Mouse (Mus musculus) gastrocnemius, postnatal 36 days (tissue): ENCODE measurements around the gene Scn8a. TPM values are rescaled to one million over a fixed set of nuclear protein-coding genes. Genes with fewer than 3 reads are reported as not detected.

Experiments used
- DNase-seq, 2 experiments: peaks; one replicate each; pipeline ENCODE4 v3.0.0; 2022
- intact Hi-C: fragments of 180-260 bp; cut with DNase I; formaldehyde crosslinking; loops from one replicate; pipeline ENCODE4 v1.15.1; 2025
- total RNA-seq, 2 experiments: library from RNA; stranded (reverse); gene quantifications; 2 replicates each; pipeline ENCODE4 v1.2.3; 2021

Gene Scn8a
- total RNA-seq, 2 experiments from 2014 or later: 0.43 TPM; not detected in 1

DNA sequence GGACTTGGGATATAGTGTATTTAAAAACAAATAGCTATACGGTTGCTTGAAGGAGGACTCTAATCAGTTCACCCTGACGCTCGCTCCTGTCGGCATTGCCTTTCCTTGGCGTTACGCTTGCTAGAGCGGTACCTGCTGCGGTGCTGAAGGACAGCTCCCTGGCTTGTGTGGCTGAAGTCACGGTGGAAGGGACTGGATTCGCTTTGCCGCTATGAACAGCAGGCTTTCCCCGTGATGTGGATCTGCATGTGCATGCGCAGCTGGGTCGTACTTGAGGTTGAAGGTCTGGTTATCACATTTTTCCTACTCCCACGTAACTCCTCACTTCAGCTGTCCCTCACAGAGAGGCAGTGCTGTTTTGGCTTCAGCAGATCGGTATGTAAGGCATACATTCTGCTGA lies 3.5 kb downstream of the Scn8a start:
- DNase-seq: peak; percentile 27 to 37
- intact Hi-C loops: no loop called here

DNA sequence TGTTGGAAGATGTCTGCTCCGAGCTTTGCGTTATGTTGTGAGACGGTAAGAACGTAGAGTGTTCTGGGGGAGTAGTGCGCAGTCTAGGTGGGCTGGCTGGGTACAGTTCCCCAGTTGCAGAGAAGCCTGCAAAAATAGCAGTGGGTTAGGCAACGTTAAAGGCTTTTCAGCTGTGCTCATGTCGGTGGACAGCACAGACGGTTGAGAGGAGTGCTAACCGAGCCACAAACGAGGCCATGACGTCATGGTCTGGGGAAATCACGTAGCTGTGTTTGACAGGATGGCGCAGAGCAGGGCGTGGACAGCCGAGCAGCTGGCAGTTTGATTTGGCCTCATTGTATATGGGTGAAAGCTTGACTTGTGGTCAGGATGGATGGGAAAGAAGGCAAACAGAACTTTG lies 9.4 kb downstream of the Scn8a start:
- intact Hi-C loops: no loop called here
- no peak for DNase-seq

DNA sequence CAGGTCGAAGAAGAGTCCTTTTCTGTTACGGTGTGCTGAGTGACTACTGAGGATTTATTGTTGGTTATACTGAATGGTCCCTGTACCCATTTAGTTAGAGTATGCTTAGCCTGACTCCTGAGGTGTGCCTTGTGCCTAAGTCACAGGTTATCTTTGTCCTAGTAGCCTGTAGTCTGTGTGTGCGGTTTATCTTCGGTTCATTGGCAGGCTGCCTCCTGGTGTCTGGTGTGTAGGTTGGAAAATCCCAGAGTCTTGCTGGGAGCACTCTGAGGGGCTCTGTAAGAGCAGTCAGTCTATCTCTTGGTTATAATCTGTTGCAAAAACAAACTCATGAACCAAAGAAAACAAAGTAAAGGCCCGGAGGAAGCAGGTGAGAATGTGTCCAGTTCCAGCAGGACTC lies 11.7 kb downstream of the Scn8a start:
- intact Hi-C loops: no loop called here

DNA sequence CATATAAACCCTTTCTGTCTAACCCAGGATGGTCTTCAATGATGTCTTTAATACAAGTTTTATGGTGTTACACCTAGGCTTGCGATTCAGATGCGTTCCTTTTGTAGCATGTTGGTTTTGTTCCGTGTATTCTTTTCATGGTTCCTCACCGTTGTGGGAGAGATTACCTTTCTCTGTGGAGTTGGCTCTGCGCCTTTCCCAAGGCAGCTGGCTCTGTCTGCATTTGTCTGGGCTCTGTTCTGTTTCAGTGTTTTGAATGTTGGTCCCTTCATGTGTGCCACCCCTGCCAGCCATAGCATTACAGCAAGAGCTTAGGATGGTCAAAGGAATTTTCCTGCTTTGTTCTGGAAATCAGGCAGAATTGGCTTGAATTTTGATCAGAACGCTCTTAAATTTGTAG lies 14.8 kb downstream of the Scn8a start:
- intact Hi-C loops: no loop called here
- DNase-seq: no peak

More for the DNA sequence above, 11.7 kb downstream of the Scn8a start:
- no peak for DNase-seq

DNA sequence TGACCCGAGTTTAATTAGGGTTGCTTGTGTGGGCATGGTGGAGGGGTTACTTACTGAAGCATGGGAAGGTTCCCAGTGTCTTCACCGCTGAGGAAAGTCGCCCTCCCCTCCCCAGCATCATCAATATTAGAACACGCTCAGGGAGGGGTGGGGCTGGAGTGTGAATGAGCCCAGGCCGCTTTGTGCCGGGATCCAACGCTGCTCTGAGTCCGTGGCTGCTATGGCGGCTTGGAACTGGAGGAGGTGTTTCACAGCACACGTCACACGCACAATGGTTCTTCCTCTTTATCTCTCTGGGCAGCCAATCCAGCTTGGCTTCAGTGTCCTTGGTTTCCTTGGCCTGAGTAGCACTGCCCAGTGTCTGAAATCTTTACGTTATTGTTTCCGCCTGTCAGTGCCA lies 22.3 kb downstream of the Scn8a start:
- intact Hi-C loops: no loop called here
- DNase-seq: no peak

DNA sequence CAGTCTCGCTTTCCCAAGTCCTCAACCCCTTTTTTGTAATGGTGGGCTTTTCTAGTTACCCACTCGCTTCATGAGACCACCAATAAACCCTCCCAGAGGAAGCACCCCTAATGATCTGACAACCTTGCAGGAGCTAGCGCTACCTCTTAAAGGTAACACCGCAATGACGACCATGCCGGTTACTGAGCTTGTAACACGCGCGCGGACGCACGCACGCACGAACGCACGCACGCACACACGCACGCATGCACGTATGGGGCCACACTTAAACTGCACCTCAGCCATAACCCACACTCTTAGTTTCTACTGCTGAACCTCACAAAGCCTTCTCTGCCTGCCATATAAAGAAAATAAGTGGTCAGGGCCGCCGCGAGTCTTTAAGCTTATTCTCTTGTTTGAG lies 26.8 kb downstream of the Scn8a start:
- no peak for DNase-seq
- intact Hi-C loops: no loop called here

DNA sequence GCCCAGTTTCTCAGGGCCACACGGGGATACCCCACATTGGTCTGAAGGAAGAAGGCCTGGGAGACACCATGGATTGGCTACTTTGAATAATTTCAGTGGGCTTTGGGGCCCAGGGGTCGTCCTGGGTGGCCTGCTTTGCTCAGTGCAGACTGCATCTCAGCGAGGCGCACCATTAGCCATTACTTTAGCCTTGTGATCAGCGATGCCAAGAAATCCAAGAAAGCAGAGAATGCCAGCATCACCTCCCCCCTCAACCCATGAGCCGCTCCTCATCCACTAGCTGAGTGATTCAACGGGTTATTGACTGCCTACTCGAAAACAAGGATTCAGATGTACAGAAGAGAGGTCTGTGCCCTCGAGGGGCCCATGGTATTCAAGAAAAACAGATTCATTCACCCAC lies 34.2 kb downstream of the Scn8a start:
- DNase-seq: no peak
- intact Hi-C loops: no loop called here

DNA sequence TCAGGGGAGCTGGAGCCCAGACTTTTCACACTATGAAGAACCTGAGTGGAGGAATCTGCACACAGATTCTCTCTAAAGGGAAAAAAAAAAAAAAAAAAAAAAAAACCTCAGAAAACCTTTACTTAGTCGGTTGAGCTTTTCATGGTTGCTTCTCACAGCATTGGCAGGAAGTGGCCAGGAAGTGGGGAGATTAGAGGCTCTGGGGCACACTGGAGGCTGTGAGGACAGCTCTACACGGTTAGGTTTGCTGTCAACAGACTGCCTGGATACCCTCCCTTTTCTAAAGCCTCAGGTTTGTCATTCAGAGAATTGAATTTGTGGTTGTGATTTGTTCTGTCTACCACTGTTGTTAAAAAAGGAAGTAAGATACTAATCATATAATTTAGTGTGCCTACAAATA lies 35.3 kb downstream of the Scn8a start:
- intact Hi-C loops: no loop called here
- DNase-seq: no peak

DNA sequence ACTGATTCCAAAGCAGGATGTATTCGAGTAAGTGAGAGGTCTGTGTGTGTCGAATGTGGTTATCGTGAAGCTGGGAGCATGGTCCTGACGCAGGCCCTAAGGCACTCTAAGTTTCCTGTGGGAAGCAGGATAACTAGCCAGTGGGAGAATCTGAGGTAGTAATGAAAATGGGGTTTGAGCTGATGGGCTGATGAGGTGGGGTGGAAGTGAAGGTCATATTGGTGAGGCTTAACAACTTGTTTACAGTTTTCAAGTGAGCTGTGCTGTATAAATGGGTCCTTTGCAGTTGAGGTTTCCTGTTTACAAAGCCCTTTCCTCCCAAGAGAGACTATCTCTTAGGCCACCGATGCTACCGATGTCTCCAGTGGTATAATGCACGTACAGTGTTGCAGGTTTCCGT lies 36.1 kb downstream of the Scn8a start:
- intact Hi-C loops: no loop called here
- no peak for DNase-seq

DNA sequence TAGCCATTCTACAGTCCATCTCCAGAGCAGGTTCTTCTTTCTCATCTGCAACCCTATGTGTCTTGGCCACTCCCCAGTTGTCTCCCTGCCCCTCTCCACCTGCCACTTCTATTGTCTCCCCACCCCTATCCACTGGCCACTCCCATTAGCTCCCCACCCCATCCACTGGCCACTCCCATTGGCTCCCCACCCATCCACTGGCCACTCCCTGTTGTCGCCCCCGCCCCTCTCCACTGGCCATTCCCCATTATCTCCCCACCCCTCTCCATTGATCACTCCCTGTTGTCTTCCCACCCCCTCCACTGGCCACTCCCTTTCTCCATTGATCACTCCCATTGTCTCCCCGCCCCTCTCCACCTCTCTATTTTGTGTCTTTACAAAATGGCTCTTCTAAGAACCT lies 39.2 kb downstream of the Scn8a start:
- DNase-seq: no peak
- intact Hi-C loops: no loop called here

DNA sequence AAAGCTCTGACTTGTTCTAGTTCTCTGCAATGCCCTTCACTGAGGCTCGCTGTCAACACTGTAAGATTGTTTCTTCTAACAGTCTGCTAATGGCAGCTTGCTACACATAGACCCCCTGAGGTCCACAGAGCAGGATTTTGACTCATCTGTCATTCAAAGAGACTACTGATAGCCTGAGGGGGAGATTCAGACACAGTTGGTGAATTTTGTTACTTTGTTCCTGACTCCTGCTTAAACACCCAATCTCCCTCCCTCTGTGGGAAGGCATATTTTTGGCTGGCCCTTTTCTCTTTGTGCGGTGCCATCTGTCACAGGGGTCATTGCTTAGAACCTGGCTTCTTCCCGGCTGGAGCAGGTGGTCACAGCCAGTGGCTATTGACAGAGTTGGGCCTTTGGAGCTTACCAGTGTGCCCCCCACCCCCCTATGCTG lies 40.1 kb downstream of the Scn8a start:
- intact Hi-C loops: no loop called here
- DNase-seq: no peak

DNA sequence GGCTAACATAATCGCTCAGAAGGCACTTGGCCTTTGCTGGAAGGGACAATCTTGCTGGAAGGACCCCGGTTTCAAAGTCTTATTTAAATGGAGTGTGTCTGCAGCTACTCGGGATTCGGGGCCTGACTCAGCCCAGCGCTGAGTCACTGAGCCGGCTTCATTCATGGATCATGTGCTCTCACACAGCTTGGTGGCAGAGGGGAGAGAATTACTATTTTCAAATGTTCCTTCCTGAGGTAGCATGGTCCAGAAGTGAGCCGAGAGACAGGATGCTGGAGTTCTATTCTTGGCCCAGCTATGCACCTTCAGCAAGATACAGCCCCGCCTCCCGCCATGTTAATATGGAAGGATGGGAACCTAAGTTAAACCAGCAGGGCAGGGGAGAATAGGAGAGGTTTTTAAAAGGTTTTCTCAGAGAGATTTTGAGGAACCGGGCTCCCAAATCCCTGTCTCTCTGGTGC lies 40.8 kb downstream of the Scn8a start:
- DNase-seq: no peak
- intact Hi-C loops: no loop called here

DNA sequence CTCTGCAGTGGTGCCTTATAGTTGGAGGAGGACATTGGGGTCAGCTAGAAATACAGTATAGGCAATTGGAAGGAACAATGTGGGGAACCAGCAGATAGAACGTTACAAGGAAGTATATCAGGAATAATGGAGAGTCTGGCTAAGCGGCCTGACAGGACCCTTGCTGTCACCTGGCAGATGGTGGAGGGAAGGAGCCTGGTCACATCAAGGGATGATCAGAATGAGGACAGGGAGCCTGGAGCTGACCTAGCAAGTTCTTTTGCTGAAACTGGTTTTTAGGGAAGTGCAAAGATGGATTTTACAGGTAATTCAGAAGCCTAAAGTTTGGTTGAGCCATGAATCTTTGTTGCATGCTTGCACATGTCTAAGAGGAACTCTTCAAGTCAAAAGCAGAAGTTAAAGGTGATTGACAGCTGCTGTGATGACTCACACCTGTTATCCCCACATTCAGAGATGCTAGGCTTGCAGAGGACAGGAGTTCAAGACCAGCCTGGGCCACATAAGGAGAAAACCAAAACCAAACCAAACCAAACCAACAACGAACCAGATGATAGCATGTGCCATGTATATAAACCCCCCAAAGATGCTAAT lies 43.1 kb downstream of the Scn8a start:
- intact Hi-C loops: no loop called here
- no peak for DNase-seq

DNA sequence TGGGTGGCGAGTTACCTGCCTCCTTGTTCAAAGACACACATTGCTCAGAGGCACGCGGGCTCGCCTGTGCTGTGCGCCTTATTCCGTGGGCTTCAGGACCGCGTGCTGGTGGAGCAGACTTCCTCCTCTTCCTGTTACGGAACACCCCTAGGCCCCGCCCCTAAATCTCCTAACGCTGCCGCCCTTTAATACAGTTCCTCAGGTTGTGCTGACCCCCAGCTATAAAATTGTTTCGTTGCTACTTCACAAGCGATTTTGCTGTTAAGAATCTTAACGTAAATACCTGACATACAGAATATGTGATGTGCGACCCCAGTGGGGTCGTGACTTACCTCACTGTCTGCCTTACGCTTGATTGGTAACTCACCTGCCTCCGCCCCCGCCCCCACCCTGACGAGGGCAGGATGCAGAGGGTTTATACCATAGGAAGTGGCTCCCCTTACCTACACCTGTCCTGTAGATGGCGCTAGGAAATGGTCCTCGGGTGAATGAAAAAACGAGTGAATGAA lies 45.1 kb downstream of the Scn8a start:
- intact Hi-C loops: no loop called here
- DNase-seq: no peak

DNA sequence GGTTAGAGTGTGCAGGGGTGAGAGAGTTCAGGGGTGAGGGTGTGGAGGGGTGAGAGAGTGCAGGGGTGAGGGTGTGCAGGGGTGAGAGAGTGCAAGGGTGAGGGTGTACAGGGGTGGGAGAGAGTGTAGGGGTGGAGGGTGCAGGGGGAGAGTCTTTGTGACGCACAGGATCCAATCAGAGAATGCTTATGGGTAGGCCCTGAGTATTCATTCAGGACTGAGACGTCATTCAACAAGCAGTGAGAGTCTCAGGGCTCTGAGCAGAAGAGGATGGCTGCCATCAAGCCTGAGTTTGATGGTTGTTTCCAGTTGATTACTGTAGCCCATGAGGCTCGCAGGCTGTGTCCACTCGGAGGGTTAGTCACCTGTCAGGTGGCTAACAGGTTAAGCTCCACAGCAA lies 48.4 kb downstream of the Scn8a start:
- intact Hi-C loops: no loop called here
- no peak for DNase-seq

DNA sequence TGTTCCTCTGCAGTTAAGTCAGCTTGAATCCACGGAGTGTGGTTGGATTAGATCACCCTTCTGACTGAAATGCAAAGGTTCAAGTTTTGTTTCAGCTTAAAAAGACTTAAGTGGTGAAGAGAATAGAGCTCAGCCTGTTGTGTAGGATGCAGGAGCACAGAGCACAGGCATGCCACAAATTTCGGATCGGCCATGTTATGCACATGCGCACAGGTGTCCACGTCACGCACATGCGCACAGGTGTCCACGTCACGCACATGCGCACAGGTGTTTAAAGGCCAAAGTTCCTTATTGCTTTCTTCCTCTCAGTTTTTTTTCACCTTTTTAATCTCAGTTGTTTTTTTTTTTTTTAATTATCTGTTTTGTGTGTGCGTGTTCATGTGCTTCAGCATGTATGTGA lies 52.6 kb downstream of the Scn8a start:
- intact Hi-C loops: no loop called here
- no peak for DNase-seq

DNA sequence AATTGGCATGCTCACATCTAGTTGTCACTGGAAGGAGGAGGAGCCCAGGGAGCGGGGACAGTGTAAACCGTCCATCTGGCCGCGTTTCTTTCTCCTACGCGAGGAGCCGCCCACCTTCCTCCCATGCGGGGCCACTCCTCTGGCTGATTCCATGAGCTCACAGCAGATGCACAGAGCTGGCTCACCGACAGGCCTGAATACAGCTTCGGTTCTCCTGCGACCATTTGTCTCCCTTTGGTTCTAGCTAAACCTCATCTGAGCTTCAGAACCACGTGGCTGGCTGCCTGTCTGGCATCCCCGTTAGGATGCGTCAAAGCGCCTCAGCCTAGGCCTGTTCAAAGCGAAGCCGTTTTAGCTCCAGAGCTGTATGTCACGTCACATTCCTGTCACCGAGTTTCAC lies 53.8 kb downstream of the Scn8a start:
- intact Hi-C loops: no loop called here
- DNase-seq: peak; percentile 21 to 27

DNA sequence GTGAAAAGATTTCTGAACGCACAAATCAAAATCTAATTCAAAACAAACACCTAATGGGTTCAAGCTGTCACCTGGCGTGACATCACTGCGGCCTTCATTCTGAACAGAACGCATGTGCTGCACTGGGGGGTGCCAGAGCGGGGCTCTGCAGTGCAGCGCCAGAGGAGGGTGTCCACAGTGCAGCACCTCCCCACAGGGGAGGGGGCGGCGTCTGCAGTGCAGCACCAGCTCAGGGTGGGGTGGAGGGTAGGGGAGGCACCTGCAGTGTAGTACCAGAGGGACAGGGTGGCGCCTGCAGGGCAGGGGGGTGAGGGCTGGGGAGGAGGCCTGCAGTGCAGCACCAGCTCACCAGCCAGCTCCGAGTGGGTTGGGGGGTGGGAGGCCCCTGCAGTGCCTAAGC lies 55.3 kb downstream of the Scn8a start:
- intact Hi-C loops: no loop called here
- DNase-seq: no peak

DNA sequence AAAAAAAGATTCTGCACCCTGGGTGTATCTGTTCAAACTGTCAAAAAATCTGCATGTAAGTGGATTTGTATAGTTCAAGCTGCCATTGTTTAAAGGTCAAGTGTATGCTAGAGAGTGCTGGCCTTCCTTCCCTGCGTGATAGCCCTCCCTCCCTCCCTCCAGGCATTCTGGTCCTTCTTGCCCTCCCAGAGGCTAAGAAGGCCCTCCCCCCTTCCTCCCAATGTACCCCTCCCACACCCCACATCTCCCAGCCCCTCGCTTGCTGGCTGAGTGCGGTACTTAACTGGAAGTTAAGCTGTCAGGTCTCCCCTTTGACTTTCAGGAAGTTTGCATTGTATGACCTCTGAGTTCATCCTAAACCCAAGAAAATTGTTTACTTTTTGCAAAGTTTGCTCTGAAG lies 60.8 kb downstream of the Scn8a start:
- no peak for DNase-seq
- intact Hi-C loops: no loop called here

DNA sequence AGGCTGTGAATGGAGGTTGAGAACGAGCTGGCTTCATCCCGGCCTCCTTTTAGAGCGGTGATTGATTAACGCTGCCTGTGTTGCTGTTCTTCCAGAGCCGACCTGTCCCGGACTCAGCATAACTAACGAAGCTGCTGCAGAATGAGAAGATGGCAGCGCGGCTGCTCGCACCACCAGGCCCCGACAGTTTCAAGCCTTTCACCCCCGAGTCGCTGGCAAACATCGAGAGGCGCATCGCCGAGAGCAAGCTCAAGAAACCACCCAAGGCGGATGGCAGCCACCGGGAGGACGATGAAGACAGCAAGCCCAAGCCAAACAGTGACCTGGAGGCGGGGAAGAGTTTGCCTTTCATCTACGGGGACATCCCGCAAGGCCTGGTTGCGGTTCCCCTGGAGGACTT lies 66.5 kb downstream of the Scn8a start:
- no peak for DNase-seq

DNA sequence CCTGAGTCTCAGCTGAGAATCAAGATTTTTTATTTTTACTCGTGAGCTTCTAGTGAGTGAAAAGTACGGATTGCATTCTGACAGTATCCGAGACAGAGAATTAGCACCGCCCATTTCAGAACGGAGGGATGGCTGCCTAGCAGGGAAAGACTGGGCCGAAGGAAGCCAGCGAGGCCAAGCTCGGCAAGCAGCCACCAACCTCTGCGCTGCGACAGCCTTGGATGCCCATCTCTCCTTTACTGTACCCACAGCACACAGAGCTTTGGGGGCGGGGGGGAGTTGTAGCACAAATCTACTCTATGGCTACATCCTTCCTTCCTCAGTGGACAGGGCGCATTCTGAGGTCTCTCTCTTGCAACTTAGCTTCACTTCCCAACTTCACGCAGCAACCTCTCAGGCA lies 78.7 kb downstream of the Scn8a start:
- DNase-seq: no peak

More for the DNA sequence above, 66.5 kb downstream of the Scn8a start:
- intact Hi-C loops: no loop called here

DNA sequence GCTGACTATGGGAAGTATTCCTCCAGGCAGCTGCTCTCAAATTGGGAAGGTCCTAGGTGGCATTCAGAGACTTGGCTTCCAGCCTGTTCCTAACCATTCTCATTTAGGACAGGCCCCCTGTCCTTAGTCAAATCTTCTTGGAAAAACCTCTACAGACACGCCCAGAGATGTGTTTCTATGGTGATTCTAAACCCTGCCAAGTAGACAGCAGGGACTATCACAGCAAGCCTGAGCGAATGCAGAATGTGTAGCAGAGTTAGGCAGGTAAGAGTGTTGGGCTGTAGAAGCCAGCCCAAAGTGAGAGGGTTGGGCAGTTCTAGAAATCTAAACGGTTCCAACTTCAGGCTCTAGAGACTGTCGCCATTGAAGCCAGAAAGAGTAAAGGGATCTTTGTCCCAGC lies 79.5 kb downstream of the Scn8a start:
- intact Hi-C loops: no loop called here
- no peak for DNase-seq

More for the DNA sequence above, 78.7 kb downstream of the Scn8a start:
- intact Hi-C loops: no loop called here

DNA sequence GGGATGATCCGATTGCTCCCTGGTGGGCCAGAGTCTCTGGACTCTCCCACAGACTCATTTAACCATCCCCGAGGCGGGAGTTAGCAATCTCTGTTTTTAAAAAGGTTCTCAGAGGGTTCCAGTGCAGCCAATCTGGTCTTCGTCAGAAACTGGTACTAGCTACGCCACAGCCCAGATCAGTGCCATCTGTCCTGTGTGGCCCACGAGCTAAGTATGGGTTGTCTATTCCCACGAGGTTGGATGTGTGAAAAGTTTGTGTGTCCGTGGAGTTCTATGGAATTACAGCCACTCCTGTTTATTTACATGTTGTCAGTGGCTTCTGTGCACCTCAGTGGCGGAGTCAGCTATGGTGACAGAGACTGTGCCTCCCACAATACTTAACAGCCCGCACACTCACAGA lies 81.8 kb downstream of the Scn8a start:
- DNase-seq: no peak
- intact Hi-C loops: no loop called here
